Mouse (Mus musculus) forebrain, embryonic 10.5 days (tissue): ENCODE data around the gene Adk. TPM values are rescaled to one million over a fixed set of nuclear protein-coding genes. Genes with fewer than 3 reads are reported as not detected.

Source experiments
- DNase-seq: peaks from one replicate; pipeline ENCODE4 v3.0.0-alpha.2; 2017; ENCODE audit warnings: low spot score; ENCODE audit errors: extremely low spot score
- H3K27ac ChIP-seq: fragments of 300-500 bp; sonication (generic); 2 replicates; pipeline ENCODE4 v1.5.1; 2016; ENCODE audit warnings: mild to moderate bottlenecking
- H3K27me3 ChIP-seq: fragments of 300-500 bp; sonication (generic); 2 replicates; pipeline ENCODE4 v1.6.1; 2016; ENCODE audit warnings: mild to moderate bottlenecking; ENCODE audit not compliant: poor library complexity, severe bottlenecking
- H3K36me3 ChIP-seq: fragments of 300-500 bp; sonication (generic); replicated peaks from 2 replicates; pipeline ENCODE4 v1.6.1; 2016; ENCODE audit warnings: mild to moderate bottlenecking, moderate library complexity
- H3K4me1 ChIP-seq: fragments of 300-500 bp; sonication (generic); 2 replicates; pipeline ENCODE4 v1.6.1; 2016
- H3K4me3 ChIP-seq: fragments of 300-500 bp; sonication (generic); 2 replicates; pipeline ENCODE4 v1.5.1; 2016; ENCODE audit warnings: mild to moderate bottlenecking, moderate library complexity
- H3K9me3 ChIP-seq: fragments of 300-500 bp; sonication (generic); 2 replicates; pipeline ENCODE4 v1.6.1; 2016; ENCODE audit warnings: mild to moderate bottlenecking, moderate library complexity
- WGBS: fragments of 180-500 bp; shearing (Covaris S2); methylation state at CpG from one replicate; pipeline ENCODE4 v1.1.7; 2016; 5-methylcytosine and 5-hydroxymethylcytosine counted together
- polyA plus RNA-seq: library from polyadenylated mRNA; unstranded; fragments of >200 nt; fragmentation: Nextera tagmentation; extraction: Ambion mirVana; gene quantifications from 2 replicates; pipeline ENCODE4 v1.2.1, GENCODE M21; 2016

Gene Adk
- polyA plus RNA-seq, 1 experiment from 2014 or later, result 171 TPM

- Histone ChIP-seq H3K9me3 (no peaks in the 10 kb centered on the region), H3K27ac (no peak overlapping the region), H3K4me1 (no peaks in the 10 kb centered on the region), H3K4me3 (no peak overlapping the region), H3K27me3 (no peaks in the 10 kb centered on the region), H3K36me3 (no peaks in the 10 kb centered on the region)
- WGBS, result 89% methylated on average over 4 of the region's 4 CpGs
- no peak for DNase-seq
These were observed 154.1 kb downstream of the Adk start for GRCm38 (mm10) chr14:21206472-21206871.

GRCm38 (mm10) chr14:21221574-21222138 is 169.3 kb downstream of the Adk start:
- H3K27me3 ChIP-seq, result no peaks in the 10 kb centered on the region
- WGBS, result 85% methylated on average over 5 of the region's 5 CpGs
- no peaks in the 10 kb centered on the region for H3K9me3 ChIP-seq
- H3K4me3 ChIP-seq, result no peak overlapping the region
- no peak for DNase-seq
- H3K27ac ChIP-seq, result no peak overlapping the region
- H3K4me1 ChIP-seq, result peaks cover 20% of the 10 kb centered on the region
- H3K36me3 ChIP-seq, result no peaks in the 10 kb centered on the region

- no peak for DNase-seq
- Histone ChIP-seq H3K9me3 (no peaks in the 10 kb centered on the region), H3K4me3 (no peak overlapping the region), H3K27ac (no peak overlapping the region), H3K4me1 (peaks cover 20% of the 10 kb centered on the region), H3K27me3 (no peaks in the 10 kb centered on the region), H3K36me3 (no peaks in the 10 kb centered on the region)
- 85% methylated on average over 3 of the region's 3 CpGs for WGBS
These were observed 169.8 kb downstream of the Adk start for GRCm38 (mm10) chr14:21222206-21222605.

DNA sequence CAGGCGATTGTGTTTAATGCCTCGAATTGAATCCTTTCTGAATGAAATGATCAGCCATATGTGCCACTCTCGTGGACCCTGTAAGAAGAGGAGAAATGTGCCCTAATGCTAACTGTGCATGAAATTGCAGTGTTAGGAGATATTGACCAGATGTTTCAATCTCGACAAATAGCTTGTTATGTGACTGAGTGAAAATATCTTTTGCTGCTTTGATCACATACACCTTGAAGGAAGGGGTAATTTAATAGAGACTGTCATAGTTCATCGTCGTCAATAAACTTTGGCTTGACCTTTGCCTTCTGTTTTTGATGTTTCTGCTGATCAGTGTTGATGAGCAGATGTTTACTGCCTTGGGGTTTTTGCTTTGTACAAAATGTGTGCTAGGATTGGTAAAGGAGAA is 171.1 kb downstream of the Adk start:
- 86% methylated on average over 6 of the region's 6 CpGs for WGBS
- Histone ChIP-seq H3K4me3 (no peak overlapping the region), H3K27me3 (no peaks in the 10 kb centered on the region), H3K27ac (no peak overlapping the region), H3K36me3 (no peaks in the 10 kb centered on the region), H3K4me1 (peaks cover 20% of the 10 kb centered on the region), H3K9me3 (no peaks in the 10 kb centered on the region)
- DNase-seq, result no peak

- H3K9me3 ChIP-seq, result no peaks in the 10 kb centered on the region
- H3K36me3 ChIP-seq, result no peaks in the 10 kb centered on the region
- H3K27me3 ChIP-seq, result no peaks in the 10 kb centered on the region
- WGBS, result 86% methylated on average over 3 of the region's 3 CpGs
- H3K4me3 ChIP-seq, result no peak overlapping the region
- peaks cover 20% of the 10 kb centered on the region for H3K4me1 ChIP-seq
- DNase-seq, result no peak
- H3K27ac ChIP-seq, result no peak overlapping the region
These were observed 171.7 kb downstream of the Adk start for GRCm38 (mm10) chr14:21223971-21224635.

GRCm38 (mm10) chr14:21237051-21237450 is 184.7 kb downstream of the Adk start:
- no peaks in the 10 kb centered on the region for H3K27me3 ChIP-seq
- no peaks in the 10 kb centered on the region for H3K9me3 ChIP-seq
- DNase-seq, result no peak
- no peaks in the 10 kb centered on the region for H3K4me1 ChIP-seq
- no peak overlapping the region for H3K4me3 ChIP-seq
- 94% methylated on average over 2 of the region's 2 CpGs for WGBS
- H3K27ac ChIP-seq, result no peak overlapping the region
- peaks cover 6% of the 10 kb centered on the region for H3K36me3 ChIP-seq

- Histone ChIP-seq H3K4me3 (no peak overlapping the region), H3K9me3 (no peaks in the 10 kb centered on the region), H3K27ac (no peak overlapping the region), H3K36me3 (peaks cover 3% of the 10 kb centered on the region), H3K4me1 (no peaks in the 10 kb centered on the region), H3K27me3 (no peaks in the 10 kb centered on the region)
- no peak for DNase-seq
- WGBS, result 94% methylated on average over 5 of the region's 5 CpGs
These were observed 188.7 kb downstream of the Adk start for GRCm38 (mm10) chr14:21241105-21241504.

DNA sequence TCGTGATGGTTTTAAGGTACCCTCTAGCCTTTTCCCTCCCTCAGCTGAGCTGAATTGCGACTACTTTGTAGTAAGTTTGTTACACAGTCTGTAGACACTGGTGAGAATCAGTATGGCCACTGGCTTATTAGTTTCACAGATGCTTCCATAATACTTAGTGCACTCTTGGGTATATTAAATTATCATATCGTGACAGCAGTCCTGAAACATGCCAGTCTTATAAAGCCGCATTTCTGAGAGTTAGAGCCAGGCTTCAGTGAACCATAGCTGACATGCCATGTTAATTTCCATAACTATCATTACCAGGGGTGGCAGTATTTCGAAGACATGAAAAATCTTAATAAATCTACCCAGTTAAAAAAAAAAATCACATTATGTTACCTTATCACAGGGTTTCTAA is 199.0 kb downstream of the Adk start:
- DNase-seq, result no peak
- Histone ChIP-seq H3K4me1 (peaks cover 60% of the 10 kb centered on the region), H3K27me3 (no peaks in the 10 kb centered on the region), H3K36me3 (no peaks in the 10 kb centered on the region), H3K9me3 (no peaks in the 10 kb centered on the region), H3K27ac (peak overlapping the region; percentile 88), H3K4me3 (no peak overlapping the region)
- WGBS, result 69% methylated on average over 5 of the region's 5 CpGs

GRCm38 (mm10) chr14:21252326-21252886 is 200.0 kb downstream of the Adk start:
- Histone ChIP-seq H3K4me1 (peaks cover 60% of the 10 kb centered on the region), H3K9me3 (no peaks in the 10 kb centered on the region), H3K27ac (peak overlapping the region; percentile 88), H3K27me3 (no peaks in the 10 kb centered on the region), H3K4me3 (no peak overlapping the region), H3K36me3 (no peaks in the 10 kb centered on the region)
- DNase-seq, result peak; percentile 80
- WGBS, result 4% methylated on average over 7 of the region's 7 CpGs

- DNase-seq, result peak; percentile 40
- no peaks in the 10 kb centered on the region for H3K27me3 ChIP-seq
- no peaks in the 10 kb centered on the region for H3K9me3 ChIP-seq
- peaks cover 60% of the 10 kb centered on the region for H3K4me1 ChIP-seq
- no peaks in the 10 kb centered on the region for H3K36me3 ChIP-seq
- 19% methylated on average over 5 of the region's 5 CpGs for WGBS
- peak overlapping the region; percentile 6; the same call in 1 of the 2 replicates for H3K4me3 ChIP-seq
- H3K27ac ChIP-seq, result peak overlapping the region; percentile 88
These were observed 201.1 kb downstream of the Adk start for GRCm38 (mm10) chr14:21253321-21253992.

- WGBS, result 66% methylated on average over 2 of the region's 2 CpGs
- Histone ChIP-seq H3K27me3 (no peaks in the 10 kb centered on the region), H3K4me1 (peaks cover 60% of the 10 kb centered on the region), H3K9me3 (no peaks in the 10 kb centered on the region), H3K36me3 (no peaks in the 10 kb centered on the region), H3K27ac (peak overlapping the region; percentile 88), H3K4me3 (no peak overlapping the region)
- DNase-seq, result no peak
These were observed 201.6 kb downstream of the Adk start for GRCm38 (mm10) chr14:21253993-21254339.

DNA sequence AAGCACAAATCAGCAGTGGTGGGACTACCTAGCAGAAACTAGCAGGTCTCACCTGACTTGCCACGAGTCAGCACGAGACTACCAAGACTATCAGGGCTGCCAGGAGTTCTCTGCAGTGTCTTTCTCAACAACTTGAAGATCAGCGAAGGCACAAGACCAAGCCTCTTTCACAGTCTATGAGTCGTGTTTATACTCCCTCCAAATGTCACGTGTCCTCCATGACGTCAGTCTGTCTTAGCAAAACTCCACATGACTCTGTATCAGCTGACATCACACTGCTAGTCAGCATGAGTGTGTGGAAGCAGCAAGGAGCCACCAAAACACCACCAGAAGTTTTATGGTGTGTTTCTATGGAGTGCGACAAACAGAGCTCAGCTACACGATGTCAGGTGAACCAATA is 215.9 kb downstream of the Adk start:
- H3K27me3 ChIP-seq, result no peaks in the 10 kb centered on the region
- peaks cover 19% of the 10 kb centered on the region for H3K4me1 ChIP-seq
- 0 out of 2 replicates have a peak overlapping the region, but pooled peaks have one; percentile 0 for H3K27ac ChIP-seq
- WGBS, result 90% methylated on average over 8 of the region's 8 CpGs
- DNase-seq, result no peak
- H3K9me3 ChIP-seq, result no peaks in the 10 kb centered on the region
- H3K4me3 ChIP-seq, result no peak overlapping the region
- H3K36me3 ChIP-seq, result no peaks in the 10 kb centered on the region

GRCm38 (mm10) chr14:21271472-21271871 is 219.1 kb downstream of the Adk start:
- H3K27ac ChIP-seq, result no peak overlapping the region
- no peaks in the 10 kb centered on the region for H3K9me3 ChIP-seq
- H3K4me1 ChIP-seq, result peaks cover 42% of the 10 kb centered on the region
- no peak overlapping the region for H3K4me3 ChIP-seq
- no peak for DNase-seq
- H3K27me3 ChIP-seq, result no peaks in the 10 kb centered on the region
- H3K36me3 ChIP-seq, result no peaks in the 10 kb centered on the region
- 80% methylated on average over 4 of the region's 4 CpGs for WGBS
